Mouse (Mus musculus) left cerebral cortex, postnatal 4 days (tissue): Measurements from ENCODE around the gene Ano6. TPM values are rescaled to one million over a fixed set of nuclear protein-coding genes. Genes with fewer than 3 reads are reported as not detected.

ENCODE experiments used
- DNase-seq: peaks from one replicate; pipeline ENCODE4 v3.0.0-alpha.2; 2022
- intact Hi-C: fragments of 180-260 bp; cut with DNase I; formaldehyde crosslinking; loops from one replicate; pipeline ENCODE4 v1.15.1; 2025
- total RNA-seq, 2 experiments: library from RNA; stranded (reverse); gene quantifications; 2 replicates each; pipeline ENCODE4 v1.2.3; 2021

The Ano6 gene
- total RNA-seq, 2 experiments from 2014 or later = 26.9 to 27.2 TPM

DNA sequence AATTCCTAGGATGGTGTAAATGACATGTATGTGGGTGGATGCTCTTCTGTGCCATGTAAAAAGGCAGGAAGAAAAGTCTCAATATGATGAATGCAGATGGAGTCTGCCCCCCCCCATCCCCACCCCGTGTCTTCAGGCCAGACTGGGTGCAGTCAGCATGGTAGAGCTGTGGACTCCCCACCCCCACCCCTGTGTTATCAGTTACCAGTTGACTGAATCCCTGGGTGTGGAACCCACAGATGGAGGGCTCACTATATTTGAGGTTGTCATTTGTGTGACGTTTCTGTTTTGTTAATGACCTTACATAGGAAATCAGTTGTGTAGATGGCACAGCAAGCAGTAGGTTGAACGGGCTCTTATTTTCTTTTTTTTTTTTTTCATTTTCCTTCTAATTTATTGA is 126.7 kb downstream of the Ano6 start:
- intact Hi-C loops = no loop called here
- DNase-seq = no peak

DNA sequence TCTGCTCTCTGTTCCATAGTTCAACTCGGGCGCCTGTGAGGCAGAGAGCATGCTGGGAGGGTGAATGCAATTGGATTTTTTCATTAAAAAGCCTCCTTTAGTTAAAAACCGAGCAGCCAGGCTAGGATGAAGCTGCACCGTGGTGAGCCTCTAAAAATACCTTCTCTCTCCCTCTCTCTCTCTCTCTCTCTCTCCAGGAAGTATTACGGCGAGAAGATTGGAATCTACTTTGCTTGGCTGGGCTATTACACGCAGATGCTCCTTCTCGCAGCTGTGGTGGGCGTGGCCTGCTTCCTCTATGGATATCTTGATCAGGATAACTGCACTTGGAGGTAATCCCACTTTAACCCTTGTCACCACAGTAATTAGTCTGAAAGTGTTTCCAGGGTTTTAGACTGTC is 129.4 kb downstream of the Ano6 start:
- DNase-seq = peak; percentile 54

DNA sequence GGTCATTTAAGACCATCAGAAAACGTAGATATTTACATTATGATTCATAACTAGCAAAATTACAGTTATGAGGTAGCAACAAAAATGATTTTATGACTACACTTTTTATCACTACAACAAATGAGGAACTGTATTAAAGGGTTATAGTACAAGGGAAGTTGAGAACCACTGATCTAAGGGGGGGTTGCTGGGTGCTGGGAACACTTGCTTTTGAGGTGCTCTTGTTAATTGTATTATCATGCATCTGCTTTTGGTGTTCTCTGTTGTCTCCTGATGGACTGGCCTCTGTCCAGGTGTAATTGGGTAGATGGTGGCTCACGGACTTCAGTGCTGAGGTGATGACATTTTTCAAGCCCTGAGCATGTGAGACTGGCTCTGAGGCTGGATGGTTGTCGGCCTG is 130.4 kb downstream of the Ano6 start:
- no peak for DNase-seq
- intact Hi-C loops = no loop called here

More for the DNA sequence above, 129.4 kb downstream of the Ano6 start:
- intact Hi-C loops = no loop called here

DNA sequence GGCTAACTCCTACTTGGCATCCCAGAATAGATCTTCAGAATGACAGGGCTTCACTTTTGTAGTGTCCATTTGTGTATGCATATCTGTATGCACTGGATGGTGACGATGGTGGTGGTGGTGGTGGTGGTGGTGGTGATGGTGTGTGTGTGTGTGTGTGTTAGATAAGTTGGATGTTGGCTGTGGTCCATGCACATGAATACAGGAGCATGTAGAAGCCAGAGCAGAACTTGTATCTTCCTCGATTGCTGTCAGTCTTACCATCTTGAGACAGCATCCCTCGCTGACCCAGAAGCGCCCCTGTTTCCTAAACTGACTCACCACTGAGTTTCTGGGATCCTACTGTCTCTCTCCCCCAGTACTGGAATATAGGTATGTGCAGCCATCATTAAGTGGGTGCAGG is 131.0 kb downstream of the Ano6 start:
- no peak for DNase-seq
- intact Hi-C loops = no loop called here

DNA sequence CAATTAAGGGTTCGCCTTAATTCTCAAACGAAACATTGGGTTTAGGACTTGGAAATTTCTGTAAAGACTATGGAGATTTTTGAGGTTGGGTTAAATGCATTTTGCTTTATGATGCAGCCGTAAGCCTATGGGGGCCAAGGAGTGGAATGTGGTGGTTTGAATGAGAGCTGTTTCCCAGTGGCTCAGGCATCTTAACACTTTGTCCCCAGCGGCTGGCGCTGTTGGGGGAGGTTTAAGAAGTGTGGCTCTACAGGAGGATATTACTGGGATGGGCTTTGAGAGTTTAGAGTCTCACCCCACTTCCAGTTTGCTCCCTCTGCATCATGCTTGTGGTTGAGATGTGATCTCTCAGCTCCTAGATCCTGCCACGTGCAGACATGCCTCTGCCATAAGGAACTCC is 131.9 kb downstream of the Ano6 start:
- intact Hi-C loops = no loop called here
- DNase-seq = no peak

DNA sequence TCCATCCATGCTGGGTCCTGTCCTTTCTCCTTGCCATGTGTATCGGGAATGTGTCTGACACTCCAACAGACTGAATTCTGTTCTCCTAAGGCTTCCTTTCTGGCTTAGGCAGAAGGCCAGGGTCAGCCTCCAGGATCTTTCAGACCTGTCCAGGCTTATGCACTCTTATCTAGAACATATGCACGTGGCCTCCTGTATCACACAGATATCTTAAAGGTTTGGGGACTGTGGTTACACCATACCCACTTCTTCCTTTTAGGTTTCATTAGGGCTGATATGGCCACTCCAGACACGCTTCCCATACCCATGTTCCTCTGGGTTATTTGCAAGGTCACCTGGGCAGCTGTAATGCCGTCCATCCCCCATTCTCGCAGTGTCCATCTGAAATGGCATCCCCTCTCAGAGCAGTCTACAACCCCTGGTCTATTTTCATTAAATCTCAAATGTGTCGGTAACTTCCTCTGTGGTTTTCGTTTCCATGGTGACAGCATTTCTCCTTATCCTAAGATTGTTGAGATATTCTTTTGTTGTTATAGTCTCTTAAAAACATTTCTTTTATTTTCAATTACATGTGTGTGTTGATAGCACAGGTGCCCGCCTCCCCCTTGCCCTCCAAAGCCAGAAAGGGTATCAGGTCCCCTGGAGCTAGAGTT is 134.8 kb downstream of the Ano6 start:
- DNase-seq = no peak
- intact Hi-C loops = no loop called here

DNA sequence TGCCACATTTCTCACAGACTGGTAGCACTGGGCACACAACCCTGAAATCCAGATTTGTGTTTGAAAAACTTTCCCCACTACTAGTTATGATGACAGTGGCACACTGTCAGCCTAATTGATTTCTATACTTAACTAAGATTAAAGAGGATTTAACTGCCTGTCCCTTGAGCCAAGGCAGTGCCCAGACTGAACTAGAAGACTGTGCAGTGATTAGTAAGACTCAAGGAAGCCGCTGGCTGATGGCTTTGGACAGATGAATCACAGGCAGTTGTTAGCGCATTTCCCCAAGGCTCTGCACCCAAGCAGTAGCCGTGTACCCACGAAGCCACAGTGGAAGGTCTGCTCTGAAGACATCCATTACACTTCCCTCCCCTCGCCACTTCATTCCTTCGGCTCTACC is 138.4 kb downstream of the Ano6 start:
- intact Hi-C loops = no loop called here

DNA sequence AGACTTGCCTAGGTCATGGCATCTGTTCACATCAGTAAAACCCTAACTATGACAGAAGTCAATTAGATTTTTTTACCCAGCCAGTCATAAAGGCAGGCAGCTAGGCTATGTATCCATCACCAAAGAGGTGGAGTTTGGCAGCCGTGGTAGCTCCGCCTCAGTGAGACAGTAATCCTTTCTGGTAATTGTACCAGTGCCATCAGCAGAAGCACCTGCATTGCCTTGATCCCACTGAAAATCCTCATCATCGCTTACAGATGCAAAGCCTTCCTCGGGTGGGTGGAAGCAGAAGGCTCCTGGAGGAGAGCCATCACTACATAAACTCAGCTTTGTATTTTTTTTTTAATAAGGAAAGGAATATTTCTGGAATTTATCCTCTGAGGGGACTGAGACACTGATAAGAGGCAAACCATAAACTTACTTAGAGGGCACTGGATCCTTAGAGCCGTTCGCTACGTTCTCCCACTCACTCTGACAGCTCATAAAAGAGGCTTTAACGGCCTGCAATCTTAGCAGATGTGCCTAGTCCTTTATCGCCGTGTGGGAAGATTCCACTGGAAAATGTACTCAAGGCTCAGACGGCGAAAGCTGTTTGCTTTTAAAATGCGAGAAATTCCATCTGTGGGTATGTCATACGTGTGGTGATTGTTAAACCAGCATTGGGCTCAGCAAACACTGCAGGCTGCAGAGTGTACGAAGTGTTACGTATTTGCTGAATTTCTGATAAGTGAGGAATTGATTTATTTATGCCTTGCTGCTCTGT is 140.6 kb downstream of the Ano6 start:
- intact Hi-C loops = no loop called here

More for the DNA sequence above, 138.4 kb downstream of the Ano6 start:
- no peak for DNase-seq

DNA sequence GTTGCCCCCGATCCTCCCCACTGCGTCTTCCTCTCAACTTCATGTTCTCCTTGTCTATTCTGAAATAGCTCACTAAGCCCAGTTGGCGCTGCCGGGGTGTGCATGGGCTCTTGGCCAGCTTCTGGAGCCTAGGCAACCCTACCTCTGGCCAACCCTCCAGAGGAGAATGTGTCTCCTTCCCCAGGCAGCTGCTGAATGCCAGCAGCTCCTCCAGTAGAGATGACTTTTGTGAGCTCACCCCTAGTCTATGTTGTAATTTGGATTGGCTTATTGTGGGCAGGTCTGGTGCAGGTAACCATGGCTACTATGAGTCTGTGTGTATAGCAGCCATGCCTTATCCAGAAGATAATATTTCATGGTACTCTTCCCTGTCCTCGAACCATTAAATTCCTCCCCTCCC is 141.7 kb downstream of the Ano6 start:
- intact Hi-C loops = no loop called here
- DNase-seq = peak; percentile 79

More for the DNA sequence above, 140.6 kb downstream of the Ano6 start:
- no peak for DNase-seq

DNA sequence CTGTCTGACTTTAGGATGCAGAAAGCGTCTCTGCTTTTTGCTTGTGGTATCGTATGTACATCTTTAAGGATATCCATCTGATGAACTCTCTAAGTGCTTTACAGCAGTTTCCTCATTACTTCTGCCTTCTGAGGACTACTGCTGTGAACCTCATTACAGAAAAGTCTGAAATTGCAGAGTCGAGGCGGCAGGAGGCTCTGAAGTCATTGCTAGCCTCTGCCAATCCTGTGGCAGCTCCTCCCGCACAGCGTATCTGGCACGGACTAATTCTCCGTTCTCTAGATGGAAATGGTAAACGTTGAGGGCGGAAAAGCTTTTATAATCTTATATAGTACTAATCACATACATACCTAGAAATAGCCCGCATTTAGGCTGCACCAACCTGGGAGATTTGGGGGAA is 144.5 kb downstream of the Ano6 start:
- intact Hi-C loops = no loop called here
- DNase-seq = peak; percentile 28

DNA sequence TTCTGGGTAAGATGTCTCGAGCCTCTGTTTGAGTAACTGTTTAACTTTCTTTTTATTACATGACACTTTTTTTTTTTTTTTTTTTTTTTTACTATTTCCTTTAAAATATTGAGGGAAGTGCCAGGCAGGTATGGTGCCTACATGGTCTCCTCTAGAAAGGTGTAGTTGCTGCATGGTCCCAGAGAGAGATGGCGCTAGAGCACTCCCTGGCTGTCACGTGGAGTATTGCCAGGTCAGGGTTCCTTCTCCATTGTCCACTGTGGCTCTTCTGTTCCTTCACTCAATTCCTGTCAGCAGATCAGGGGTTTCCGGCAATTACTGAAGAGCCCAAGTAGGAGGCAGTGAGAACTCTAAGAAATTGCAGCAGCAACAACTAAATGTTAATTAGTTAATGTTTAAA is 152.8 kb downstream of the Ano6 start:
- intact Hi-C loops = no loop called here
- DNase-seq = no peak

DNA sequence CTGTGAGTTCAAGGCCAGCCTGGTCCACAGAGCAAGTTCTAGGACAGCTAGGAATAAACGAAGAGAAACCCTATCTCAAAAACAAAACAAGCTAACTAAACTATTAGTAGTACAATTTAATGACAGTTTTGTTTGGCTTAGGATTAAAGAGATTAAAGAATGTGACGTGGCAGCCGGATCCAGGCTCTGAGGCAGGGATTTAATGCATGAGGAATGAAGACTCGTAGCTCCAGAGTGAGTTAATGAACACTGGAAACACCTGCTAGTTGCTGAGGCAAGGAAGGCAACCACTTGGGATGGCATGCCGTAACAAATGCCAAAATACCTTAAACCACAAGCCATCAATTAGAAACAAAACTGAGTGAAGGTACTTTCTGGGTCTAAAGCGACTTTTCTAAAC is 153.7 kb downstream of the Ano6 start:
- intact Hi-C loops = no loop called here
- DNase-seq = no peak

DNA sequence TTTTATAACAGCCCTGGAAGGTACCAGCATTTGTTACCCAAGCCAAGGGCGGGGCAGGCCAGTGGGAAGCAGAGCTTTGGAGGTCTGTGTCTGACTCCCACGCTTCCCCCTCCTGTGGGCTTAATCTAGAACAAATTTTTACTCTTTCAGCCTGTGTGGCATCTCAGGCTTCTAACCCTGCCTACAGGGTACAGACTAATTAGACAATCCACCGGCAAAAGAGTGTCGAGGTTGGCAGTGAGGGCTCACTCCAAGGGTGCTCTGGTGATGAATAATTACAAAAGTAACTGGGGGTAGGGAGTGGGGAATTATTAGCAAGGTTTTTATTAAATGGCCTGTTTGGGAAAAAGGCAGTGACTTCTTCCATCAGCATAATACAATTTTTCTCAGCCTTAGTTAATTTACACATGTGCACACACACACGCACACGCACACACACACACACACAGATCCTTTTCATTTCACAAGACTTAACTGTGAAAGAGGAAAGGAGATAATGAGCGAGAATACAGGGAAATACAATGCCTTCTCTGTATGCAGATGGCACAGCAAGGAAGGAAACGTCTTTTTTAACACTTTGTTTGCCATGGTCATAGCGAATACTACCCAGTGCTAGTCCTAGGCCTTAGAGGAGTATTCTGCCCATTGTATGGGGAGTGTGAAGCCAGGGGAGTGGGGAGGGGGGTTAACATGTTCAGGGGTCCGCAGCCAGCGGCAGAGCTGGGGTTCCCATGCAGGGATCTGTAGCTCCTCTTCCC is 155.5 kb downstream of the Ano6 start:
- DNase-seq = no peak
- intact Hi-C loops = no loop called here

DNA sequence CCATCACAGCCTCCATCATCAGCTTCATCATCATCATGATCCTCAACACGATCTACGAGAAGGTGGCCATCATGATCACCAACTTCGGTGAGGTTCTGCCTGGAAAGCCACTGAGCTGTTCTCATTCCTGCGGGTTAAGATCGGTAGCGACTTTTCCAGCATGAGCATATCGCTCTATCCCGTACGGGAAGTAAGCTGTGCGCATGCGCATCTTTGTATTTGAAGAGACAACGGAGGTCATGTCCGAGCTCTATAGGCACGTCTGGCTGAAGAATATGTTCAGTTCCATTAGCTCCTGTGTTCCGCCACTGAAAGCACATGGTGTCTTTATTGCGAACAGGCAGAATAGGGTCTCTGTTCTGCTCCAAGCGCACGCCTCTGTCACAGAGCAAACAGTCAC is 157.8 kb downstream of the Ano6 start:
- intact Hi-C loops = no loop called here
- DNase-seq = no peak

DNA sequence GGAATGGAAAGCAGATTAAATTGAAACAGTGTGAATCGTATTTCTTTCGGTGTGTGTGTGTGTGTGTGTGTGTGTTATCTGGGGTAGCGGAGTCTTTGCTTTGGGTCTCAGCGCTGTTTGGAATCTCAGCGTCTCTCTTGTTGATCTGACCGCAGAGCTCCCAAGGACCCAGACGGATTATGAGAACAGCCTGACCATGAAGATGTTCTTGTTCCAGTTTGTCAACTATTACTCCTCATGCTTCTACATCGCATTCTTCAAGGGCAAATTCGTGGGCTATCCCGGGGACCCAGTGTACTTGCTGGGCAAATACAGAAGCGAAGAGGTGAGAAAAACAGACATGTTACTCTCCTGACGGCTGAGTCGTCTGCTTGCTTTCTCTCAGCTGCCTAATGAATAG is 158.7 kb downstream of the Ano6 start:
- intact Hi-C loops = no loop called here

DNA sequence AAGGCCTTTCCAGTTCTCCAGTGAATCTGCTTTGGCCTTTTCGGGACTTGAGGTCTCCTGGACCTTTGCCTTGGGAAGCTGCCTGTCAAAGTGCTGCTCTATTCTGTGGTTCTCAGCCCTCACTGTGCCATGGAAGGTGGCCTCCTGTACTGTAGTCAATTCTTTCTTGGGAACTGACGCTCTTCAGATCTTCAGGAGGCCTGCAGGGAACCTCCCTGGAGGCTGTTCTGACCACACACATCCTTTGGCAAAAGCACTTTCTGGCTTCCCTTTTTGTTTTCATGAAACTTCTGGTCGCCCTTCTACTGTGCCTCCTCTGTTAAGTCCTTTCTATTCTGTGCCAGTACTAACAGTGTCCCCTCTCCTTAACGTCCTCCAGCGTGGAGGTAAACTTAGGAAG is 160.9 kb downstream of the Ano6 start:
- intact Hi-C loops = no loop called here
- DNase-seq = no peak

More for the DNA sequence above, 158.7 kb downstream of the Ano6 start:
- DNase-seq = no peak

DNA sequence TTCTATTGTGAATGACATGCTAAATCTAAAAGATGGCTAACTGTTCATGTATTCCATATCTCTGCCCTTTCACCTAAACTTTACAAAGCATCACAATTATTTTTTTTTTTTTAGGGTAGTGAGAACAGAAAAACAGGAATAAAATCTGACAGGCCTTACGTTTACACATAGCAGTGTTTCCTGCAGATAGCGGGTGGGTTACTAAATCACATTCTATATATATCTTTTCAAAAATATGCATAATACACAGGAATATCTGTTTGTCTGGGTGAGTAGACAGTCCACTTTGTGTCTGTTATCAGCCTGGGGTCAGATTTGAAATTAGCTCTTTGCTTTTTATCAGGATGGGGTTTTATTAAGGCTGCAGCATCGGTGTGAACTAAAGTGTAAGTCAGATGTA is 166.0 kb downstream of the Ano6 start:
- DNase-seq = no peak
- intact Hi-C loops = no loop called here

DNA sequence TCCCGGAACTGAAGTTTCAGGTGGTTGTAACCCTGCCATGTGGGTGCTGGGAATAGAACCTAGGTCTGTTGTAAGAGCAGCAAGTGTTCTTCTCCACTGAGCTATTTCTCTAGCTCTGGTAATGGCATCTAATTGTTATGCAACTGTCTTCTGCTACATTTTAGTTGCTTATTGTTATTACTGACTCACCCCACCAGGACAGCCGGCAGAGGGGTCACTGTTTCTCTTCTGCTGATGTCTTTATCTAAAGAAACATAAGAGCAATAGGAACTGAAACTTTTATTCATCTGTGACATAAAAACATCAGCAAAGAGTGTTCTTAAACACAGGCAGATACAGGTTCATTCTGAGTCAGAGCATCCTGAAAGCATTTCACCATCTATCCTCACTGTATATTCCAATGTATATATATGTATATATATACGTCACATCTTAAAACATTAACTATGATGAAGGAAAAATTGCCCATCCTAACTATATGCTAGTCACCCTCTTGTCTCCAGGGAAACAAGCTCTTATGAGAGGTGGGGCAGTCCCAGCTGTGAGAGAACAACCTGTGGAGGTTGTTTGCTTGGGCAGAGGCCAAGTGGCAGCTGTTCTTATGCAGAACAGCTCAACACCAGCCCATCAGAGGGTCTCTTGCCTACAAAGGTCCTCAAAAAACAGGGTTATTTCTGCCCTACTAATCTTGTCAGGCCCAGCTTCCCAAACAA is 171.9 kb downstream of the Ano6 start:
- peak; percentile 46 for DNase-seq
- intact Hi-C loops = no loop called here

DNA sequence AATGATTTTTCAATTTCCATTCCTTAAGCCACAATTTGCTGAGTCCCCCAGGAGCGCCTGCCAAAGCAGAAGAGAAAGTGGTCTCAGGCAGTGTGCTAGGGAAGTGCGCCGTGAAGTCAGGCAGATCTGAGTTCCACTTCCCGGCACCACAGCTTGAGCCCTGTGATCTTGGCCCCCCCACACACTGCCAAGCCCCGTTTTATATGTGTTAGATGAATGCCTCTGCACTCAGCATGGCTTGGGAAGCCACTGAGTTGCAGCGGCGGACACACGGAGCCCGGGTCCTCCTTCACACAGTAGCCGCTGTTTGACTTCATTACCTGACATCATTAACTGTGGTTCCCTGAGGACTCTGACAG is 172.5 kb downstream of the Ano6 start:
- intact Hi-C loops = no loop called here
- no peak for DNase-seq

DNA sequence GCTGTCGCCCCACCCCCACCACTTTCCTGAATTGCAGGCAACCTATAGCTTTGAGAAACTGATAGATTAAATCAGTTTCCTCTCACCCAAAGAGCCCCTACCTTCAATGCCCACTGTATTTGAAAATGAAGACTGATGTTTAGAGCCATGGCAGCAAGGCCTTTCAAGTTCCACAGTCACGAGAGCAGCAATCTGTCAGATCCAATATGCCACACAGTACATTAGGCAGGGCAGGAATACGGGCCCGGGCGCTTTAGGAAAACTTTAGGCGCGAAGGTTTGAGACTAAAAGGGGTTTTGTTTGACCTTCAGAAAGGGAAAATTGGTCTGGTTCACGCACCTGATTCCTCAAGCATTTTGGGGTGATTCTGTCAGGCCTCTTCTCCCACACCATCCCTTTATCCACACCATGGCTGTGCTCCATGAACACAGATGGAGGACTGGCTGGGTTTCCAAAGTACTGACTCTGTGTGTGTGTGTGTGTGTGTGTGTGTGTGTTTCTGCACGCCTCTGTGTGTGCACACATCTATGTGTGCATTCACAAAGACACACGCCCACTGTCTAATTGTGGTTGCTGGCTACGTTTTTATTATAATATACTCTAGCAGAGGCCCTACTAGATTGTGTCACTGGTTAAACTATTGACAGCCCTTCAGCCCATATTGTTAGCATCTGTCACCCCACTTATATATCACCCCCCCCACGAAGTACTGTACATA is 173.0 kb downstream of the Ano6 start:
- intact Hi-C loops = no loop called here
- peak; percentile 53 for DNase-seq

DNA sequence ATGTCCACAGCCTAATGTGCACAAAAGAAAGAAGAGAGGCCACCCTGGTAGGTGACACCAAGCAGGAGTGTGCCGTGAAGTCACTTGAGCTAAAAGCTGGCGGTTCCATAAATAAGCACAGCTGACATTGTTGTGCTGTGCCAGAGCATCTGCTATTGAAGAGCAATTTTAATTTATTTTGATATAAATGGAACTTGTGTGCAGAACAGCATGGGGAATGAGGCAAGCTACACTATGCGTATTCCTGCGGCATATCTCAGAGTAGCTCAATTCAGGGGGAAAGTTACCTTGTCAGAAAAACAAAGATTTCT is 173.6 kb downstream of the Ano6 start:
- no peak for DNase-seq
- intact Hi-C loops = no loop called here
